Comparison of ENCODE assay signal across 8 mouse cellular contexts in genomic region chr14:21136906-21137305, GRCm38 (mm10).
DNase-seq lines count a peak whose midpoint lies in the region; ATAC-seq and TF ChIP-seq lines count a peak whose summit lies in the region.

No protein-coding gene starts in this region.

- no peaks in the 10 kb centered on the region for H3K79me3 ChIP-seq in C2C12 (ENCODE audit: low read depth)

- no peak overlapping the region for H3ac ChIP-seq in C2C12 (ENCODE audit: control insufficient read depth, insufficient read length, low read depth)

- H3K27ac ChIP-seq in ES-Bruce4 (ENCODE audit: insufficient read depth, low read length), result no peak overlapping the region
- H3K27ac ChIP-seq in forebrain, embryonic 11.5 days (ENCODE audit: low read depth, low read length), result no peak overlapping the region
- H3K27ac ChIP-seq in limb, embryonic 10.5 days, result no peak overlapping the region
- H3K27ac ChIP-seq in neural tube, embryonic 11.5 days (ENCODE audit: low read depth, low read length), result no peak overlapping the region

- H3K27me3 ChIP-seq in C2C12 (ENCODE audit: control insufficient read depth, insufficient read depth, insufficient read length), result no peaks in the 10 kb centered on the region
- H3K27me3 ChIP-seq in ES-Bruce4 (ENCODE audit: control insufficient read depth, insufficient read depth, low read length, poor library complexity, severe bottlenecking), result no peaks in the 10 kb centered on the region
- H3K27me3 ChIP-seq in forebrain, embryonic 11.5 days (ENCODE audit: control insufficient read depth, insufficient read depth, low read length), result no peaks in the 10 kb centered on the region
- no peaks in the 10 kb centered on the region for H3K27me3 ChIP-seq in limb, embryonic 10.5 days (ENCODE audit: low read depth, poor library complexity, severe bottlenecking)
- H3K27me3 ChIP-seq in neural tube, embryonic 11.5 days (ENCODE audit: control insufficient read depth, insufficient read depth, low read length), result no peaks in the 10 kb centered on the region

- TF ChIP-seq CTCF in C2C12 (IDR thresholded peaks at IDR 0.05; ENCODE audit: control insufficient read depth, insufficient read depth, insufficient read length) (peak; percentile 34), ES-Bruce4 (IDR thresholded peaks at IDR 0.05; ENCODE audit: low read depth, low read length) (peak; percentile 44)

- 33% methylated on average over 1 of the region's 1 CpGs for WGBS in forebrain, embryonic 11.5 days
- 33% methylated on average over 1 of the region's 1 CpGs for WGBS in limb, embryonic 10.5 days
- WGBS in neural tube, embryonic 11.5 days, result 42% methylated on average over 1 of the region's 1 CpGs

- H3K4me3 ChIP-seq in C2C12 (ENCODE audit: insufficient read depth, poor library complexity, severe bottlenecking) (no peak overlapping the region), ES-Bruce4 (ENCODE audit: low read depth, low read length) (no peak overlapping the region)
- no peak overlapping the region for H3K4me3 ChIP-seq in forebrain, embryonic 11.5 days (ENCODE audit: low read depth, low read length)
- no peak overlapping the region for H3K4me3 ChIP-seq in limb, embryonic 10.5 days
- no peak overlapping the region for H3K4me3 ChIP-seq in neural tube, embryonic 11.5 days (ENCODE audit: low read depth, low read length)

- no peaks in the 10 kb centered on the region for H3K79me2 ChIP-seq in C2C12 (ENCODE audit: control insufficient read depth, insufficient read depth)

- no peaks in the 10 kb centered on the region for H3K4me1 ChIP-seq in ES-Bruce4 (ENCODE audit: control insufficient read depth, insufficient read depth, low read length)
- H3K4me1 ChIP-seq in forebrain, embryonic 11.5 days (replicated peaks; ENCODE audit: control insufficient read depth, insufficient read depth, low read length), result no peaks in the 10 kb centered on the region
- no peaks in the 10 kb centered on the region for H3K4me1 ChIP-seq in limb, embryonic 10.5 days
- H3K4me1 ChIP-seq in neural tube, embryonic 11.5 days (ENCODE audit: control insufficient read depth, insufficient read depth, low read length), result no peaks in the 10 kb centered on the region

- H3K4me2 ChIP-seq in forebrain, embryonic 11.5 days (ENCODE audit: low read depth, low read length, severe bottlenecking), result no peak overlapping the region
- H3K4me2 ChIP-seq in neural tube, embryonic 11.5 days (ENCODE audit: low read depth), result no peak overlapping the region

- H3K36me3 ChIP-seq in C2C12 (ENCODE audit: control insufficient read depth, insufficient read depth) (no peaks in the 10 kb centered on the region), ES-Bruce4 (ENCODE audit: control insufficient read depth, insufficient read depth, low read length, poor library complexity, severe bottlenecking) (no peaks in the 10 kb centered on the region)
- H3K36me3 ChIP-seq in forebrain, embryonic 11.5 days (ENCODE audit: control insufficient read depth, insufficient read depth, low read length), result no peaks in the 10 kb centered on the region
- no peaks in the 10 kb centered on the region for H3K36me3 ChIP-seq in limb, embryonic 10.5 days
- no peaks in the 10 kb centered on the region for H3K36me3 ChIP-seq in neural tube, embryonic 11.5 days (ENCODE audit: control insufficient read depth, insufficient read depth, low read length)

- ATAC-seq in forebrain, embryonic 11.5 days (replicated peaks; ENCODE audit: low FRiP score), result no peak
- ATAC-seq in neural tube, embryonic 11.5 days (ENCODE audit: insufficient read depth, low FRiP score, low TSS enrichment), result no peak

- no peak for TF ChIP-seq EP300 in ES-Bruce4 (IDR thresholded peaks at IDR 0.05; ENCODE audit: insufficient read depth, low read depth, low read length)

- peak; percentile 68 for DNase-seq in c-Kit-positive CD71-positive TER-119-positive erythroid progenitor cells, embryonic 14.5 days (ENCODE audit: low spot score)
- DNase-seq in forebrain, embryonic 11.5 days (ENCODE audit: low spot score), result peak; percentile 69
- peak; percentile 81 for DNase-seq in induced T-regulatory cell, adult 2 months (ENCODE audit: low read depth)
- DNase-seq in limb, embryonic 10.5 days (ENCODE audit: low spot score), result peak; percentile 47
- peak; percentile 70 for DNase-seq in neural tube, embryonic 11.5 days (ENCODE audit: low spot score)
- peak; percentile 24 to 42 for DNase-seq in urinary bladder, postnatal 36 days (ENCODE audit: low spot score in 2 of 2)

- TF ChIP-seq POLR2A in ES-Bruce4 (IDR thresholded peaks at IDR 0.05; ENCODE audit: insufficient read depth, low read length), result no peak

- H3K9ac ChIP-seq in ES-Bruce4 (ENCODE audit: low read depth, poor library complexity, severe bottlenecking), result no peak overlapping the region
- H3K9ac ChIP-seq in forebrain, embryonic 11.5 days (ENCODE audit: low read length), result no peak overlapping the region
- H3K9ac ChIP-seq in neural tube, embryonic 11.5 days (ENCODE audit: low read length), result no peak overlapping the region

- no peaks in the 10 kb centered on the region for H3K9me3 ChIP-seq in ES-Bruce4 (replicated peaks; ENCODE audit: control insufficient read depth, insufficient read depth, low read length, poor library complexity, severe bottlenecking)
- H3K9me3 ChIP-seq in forebrain, embryonic 11.5 days (ENCODE audit: control insufficient read depth, low read length), result no peaks in the 10 kb centered on the region
- H3K9me3 ChIP-seq in limb, embryonic 10.5 days (replicated peaks), result no peaks in the 10 kb centered on the region
- H3K9me3 ChIP-seq in neural tube, embryonic 11.5 days (ENCODE audit: control insufficient read depth, low read length), result no peaks in the 10 kb centered on the region

TF ChIP-seq in C2C12, 6 proteins besides CTCF, POLR2A, EP300 and RAD21:
- TF ChIP-seq MYOD1 (IDR thresholded peaks at IDR 0.05; ENCODE audit: control insufficient read depth, insufficient read length, low read depth), result no peak
- TF ChIP-seq CEBPB (IDR thresholded peaks at IDR 0.05; ENCODE audit: low read depth), result no peak
- no peak for TF ChIP-seq USF1 (IDR thresholded peaks at IDR 0.05; ENCODE audit: low read depth)
- no peak for TF ChIP-seq FOSL1 (IDR thresholded peaks at IDR 0.05; ENCODE audit: insufficient read depth, low read length, poor library complexity, severe bottlenecking)
